Mouse (Mus musculus) brown adipose tissue, adult 24 weeks (tissue): ENCODE results near the gene Vps53. TPM values are rescaled to one million over a fixed set of nuclear protein-coding genes. Genes with fewer than 3 reads are reported as not detected.
A peak's percentile ranks its signal among the peaks of the same experiment; 100 is the strongest.

Experiments
- H3K27ac ChIP-seq: fragments of 200-500 bp; replicated peaks from 2 replicates; pipeline ENCODE4 v1.5.1; 2012; ENCODE audit warnings: low read depth, mild to moderate bottlenecking, low read length
- H3K4me1 ChIP-seq: fragments of 200-500 bp; 2 replicates; pipeline ENCODE4 v1.6.1; 2012; ENCODE audit warnings: low read length, mixed read lengths; ENCODE audit not compliant: control insufficient read depth, insufficient read depth, insufficient read length
- H3K4me3 ChIP-seq: fragments of 200-500 bp; 2 replicates; pipeline ENCODE4 v1.5.1; 2012; ENCODE audit warnings: low read depth, mild to moderate bottlenecking, low read length, moderate library complexity; ENCODE audit not compliant: insufficient read depth
- polyA plus RNA-seq: library from polyadenylated mRNA; stranded (reverse); fragments of >200 nt; gene quantifications from 2 replicates; pipeline ENCODE4 v1.2.4, GENCODE M21; 2012; ENCODE audit not compliant: missing spikeins, insufficient read depth, insufficient read length

Vps53 gene
- polyA plus RNA-seq, 1 experiment: 21.9 TPM

DNA sequence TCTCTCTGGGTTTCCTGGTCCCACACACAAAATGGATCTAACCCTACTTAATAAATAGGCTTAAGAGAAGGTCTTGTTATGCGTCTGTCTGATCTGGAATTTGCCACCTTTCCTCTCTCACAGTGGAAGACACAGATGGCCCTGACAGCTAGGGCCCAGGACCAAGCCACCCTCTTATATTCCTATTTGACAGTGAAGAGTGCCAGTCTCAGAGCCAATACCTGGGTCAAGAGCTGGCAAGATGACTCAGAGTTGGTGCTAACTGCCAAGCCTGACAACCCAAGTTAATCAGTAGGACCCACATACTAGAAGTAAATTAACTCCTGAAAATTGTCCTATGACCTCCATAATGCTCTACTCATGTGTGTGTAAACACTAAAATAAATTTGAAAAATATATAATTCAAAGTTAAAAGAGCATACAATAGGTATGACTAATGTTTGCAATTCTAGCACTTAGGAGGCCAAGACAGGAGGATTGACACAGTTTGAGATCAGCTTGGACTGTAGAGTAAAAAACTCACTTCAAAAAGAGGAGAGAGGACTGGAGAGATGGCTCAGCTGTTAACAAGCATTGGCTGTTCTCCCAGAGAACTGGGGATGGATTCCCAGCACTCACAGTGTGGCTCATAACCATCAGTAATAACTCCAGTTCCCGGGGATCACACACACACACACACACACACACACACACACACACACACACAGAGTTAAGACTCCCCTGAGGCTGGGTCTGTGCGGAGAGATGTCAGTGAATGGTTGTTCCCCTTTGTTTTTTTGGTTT, 140.0 kb downstream of the Vps53 start:
- Histone ChIP-seq H3K27ac (peak overlapping the region; percentile 73), H3K4me3 (no peak overlapping the region), H3K4me1 (peaks cover 47% of the 10 kb centered on the region)

DNA sequence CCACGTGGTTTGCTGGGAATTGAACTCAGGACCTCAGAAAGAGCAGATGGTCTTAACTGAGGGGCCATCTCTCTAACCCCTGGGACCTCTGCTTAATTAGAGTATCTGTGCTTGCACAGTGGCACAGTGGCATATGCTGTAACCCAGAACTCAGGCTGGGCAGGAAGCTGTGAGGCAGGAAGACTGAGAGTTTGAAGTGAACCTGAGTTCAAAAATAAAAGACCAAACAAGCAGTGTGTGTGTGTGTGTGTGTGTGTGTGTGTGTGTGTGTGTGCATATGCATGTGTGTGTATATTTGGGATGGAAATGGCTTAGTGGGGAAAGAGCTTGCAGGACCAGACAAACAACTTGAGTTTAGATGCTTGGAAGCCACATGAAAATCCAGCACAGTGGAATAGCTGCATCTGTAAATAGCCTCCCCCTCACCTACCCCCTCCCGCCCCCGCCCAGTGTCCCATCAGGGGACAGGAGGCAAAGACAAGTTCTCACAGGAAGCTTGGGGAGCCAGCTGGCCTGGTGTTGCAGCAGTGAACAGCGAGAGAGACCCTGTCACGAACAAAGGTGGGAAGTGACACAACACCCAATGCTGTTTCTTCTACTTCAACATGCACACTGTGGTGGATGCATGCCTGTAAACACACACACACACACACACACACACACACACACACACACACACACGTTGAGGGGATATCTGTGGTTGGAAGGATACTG, 141.7 kb downstream of the Vps53 start:
- peak overlapping the region; percentile 88 for H3K27ac ChIP-seq
- no peak overlapping the region for H3K4me3 ChIP-seq
- peaks cover 47% of the 10 kb centered on the region for H3K4me1 ChIP-seq

DNA sequence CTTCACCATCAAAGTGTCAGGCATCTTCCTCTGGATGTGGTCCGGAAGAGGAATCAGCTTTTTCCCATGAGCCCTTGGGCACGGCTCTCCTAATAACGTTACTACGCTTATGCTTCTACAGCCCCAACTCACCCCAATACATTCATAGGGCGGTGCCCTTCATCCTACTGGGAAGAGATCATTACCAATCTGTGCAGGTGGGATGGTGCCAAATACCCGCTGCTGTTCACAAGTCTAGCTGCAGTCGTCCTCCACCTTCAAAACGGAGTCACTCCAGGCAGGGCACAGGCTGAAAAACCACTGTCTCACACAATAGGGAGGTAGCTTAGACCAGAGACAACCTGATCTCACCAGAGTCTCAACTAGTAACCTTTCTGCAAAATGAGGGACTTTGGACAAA, 144.3 kb downstream of the Vps53 start:
- no peak overlapping the region for H3K4me3 ChIP-seq
- peaks cover 40% of the 10 kb centered on the region for H3K4me1 ChIP-seq
- H3K27ac ChIP-seq: peak overlapping the region; percentile 80

DNA sequence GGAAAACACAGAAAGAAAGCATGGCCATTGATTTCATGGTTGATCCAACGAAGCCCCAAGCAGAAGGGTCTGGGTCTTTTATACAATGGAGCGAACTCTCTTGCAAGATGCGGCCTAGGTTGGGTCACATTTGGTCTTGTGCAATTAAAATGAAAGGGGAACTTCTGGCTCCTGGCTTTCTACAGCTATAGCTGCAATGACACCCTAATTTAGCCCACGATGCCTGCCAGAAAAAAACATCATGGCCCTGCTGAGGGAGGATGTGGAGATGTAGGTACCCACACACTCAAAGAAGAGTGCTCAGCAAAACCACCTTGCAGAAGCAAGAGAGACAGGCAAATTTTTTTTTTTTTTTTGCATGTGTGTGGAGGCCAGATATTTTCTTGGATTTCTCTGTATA, 145.6 kb downstream of the Vps53 start:
- Histone ChIP-seq H3K4me3 (no peak overlapping the region), H3K27ac (no peak overlapping the region), H3K4me1 (peaks cover 39% of the 10 kb centered on the region)

DNA sequence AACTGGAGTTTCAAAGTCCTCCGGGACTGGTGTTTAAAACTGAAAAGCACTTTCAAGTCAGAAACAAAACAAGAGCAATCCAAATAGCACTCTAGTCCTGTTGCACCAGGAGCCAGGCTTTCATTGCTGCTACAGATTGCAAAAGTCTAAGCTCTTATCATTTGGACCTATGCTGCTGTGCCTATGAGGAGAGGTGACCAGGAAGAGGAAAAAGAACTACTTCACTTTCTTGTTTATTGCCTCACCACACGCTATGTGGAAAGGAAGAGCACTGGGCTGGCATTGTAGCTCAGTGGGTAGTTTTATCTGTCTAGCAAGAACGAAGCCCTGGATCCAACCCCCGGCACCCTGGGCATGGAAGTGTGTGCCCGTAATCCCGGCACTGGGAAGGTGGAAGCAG, 146.1 kb downstream of the Vps53 start:
- H3K27ac ChIP-seq: no peak overlapping the region
- peaks cover 39% of the 10 kb centered on the region for H3K4me1 ChIP-seq
- no peak overlapping the region for H3K4me3 ChIP-seq

DNA sequence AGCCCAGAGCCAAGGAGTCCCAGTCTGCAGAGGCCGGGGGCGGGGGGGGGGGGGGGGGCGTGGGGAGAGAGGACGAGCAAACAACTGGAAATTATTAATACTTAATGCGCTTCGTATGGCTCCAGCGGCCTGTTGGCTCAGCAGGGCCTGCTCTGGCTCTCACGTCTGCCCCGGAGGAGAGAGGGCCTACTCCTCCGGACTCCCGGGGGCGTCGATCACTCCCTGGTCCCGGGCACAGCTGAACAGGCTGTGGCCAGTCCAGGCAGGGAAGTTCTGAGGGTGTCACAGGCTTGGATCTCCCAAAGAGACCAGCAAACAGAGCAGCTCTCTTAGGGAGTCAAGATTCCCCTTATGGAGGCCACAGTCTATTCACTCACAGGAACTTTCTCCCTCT, 151.4 kb downstream of the Vps53 start:
- peaks cover 20% of the 10 kb centered on the region for H3K4me1 ChIP-seq
- H3K27ac ChIP-seq: peak overlapping the region; percentile 92
- peak overlapping the region; percentile 45 for H3K4me3 ChIP-seq

DNA sequence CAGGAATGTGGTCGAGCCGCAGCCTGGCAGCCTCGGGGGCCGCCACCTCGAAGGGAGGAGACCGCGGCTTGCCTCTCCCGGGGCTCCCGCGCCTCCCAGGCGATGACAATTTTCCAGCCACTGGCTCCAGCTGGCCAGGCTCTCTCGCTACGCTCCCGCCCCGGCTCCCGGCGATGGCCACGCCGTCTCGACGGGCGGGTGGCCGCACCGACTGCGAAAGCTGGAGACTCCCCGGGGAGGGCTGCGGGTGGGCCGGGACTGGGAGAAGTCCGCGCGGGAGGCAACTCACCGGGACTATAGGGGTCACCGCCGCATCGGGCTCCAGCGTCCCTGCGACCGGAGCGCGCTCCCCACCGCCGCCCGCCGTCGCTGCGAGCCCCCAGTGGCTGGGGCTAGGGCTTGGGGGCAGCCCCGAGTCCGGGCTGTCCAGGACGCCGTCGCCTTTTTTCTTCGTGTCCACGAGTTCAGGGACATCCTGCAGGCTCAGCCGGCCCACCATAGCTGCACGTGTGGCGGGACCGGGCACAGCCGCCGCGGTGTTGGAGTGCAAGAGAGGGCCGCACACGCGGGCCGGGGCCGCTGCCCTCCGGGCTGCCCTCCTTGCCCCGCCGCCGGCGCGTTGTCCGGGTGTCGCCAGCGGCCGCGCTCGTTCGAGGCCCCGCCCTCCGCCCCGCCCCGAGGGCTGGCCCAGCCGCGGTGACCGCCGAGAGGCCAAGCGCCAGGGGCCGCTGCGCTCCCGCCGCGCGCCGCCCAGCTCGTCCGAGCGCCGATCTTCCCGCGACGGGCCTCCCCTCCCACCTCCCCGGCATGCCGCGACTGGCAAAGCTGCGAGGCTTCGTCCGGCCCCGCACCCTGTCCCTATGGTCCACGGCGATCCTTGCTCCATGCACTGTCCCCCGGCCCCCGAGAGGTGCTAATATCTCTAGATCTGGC, 152.0 kb downstream of the Vps53 start, which contains the start of gene Rflnb:
Gene Rflnb (minus strand): TSS at position 644 of the 933 bp plus-strand sequence.
- H3K4me1 ChIP-seq: peaks cover 20% of the 10 kb centered on the region
- H3K27ac ChIP-seq: peak within 1 kb of the TSS; percentile 92

DNA sequence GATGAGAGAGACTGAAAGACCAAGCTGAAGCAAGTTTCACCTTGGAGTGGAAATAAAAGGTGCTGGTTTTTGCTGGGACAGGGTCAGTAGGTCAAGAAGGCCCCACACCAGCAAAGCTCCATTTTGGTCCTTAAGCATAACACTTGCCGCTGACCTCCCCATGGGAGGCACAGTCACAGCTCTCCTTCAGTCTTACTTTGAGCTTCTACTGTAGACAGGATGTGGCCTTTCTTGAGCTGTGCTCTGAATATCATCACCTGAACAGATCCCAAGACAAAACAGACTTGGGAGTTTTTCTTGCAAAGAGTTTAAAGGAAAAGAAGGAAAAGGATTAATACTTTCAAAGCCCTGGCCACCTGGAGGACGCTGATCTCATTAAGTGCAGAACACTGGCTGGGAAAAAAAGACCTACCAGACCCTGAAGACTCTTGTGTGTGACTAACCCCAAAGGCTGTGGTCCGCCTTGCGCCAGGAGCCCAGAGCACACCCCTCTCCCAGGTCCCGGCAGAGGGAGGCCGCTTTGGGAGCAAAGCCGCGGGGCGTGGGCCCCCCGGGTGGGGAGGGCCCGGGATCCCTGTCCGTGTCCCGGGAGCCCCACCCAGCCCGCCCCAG, 152.8 kb downstream of the Vps53 start:
- Histone ChIP-seq H3K4me3 (peak overlapping the region; percentile 96), H3K4me1 (peaks cover 22% of the 10 kb centered on the region), H3K27ac (peak overlapping the region; percentile 85)

More for the DNA sequence above, 152.0 kb downstream of the Vps53 start, which contains the start of gene Rflnb:
- peak within 1 kb of the TSS; percentile 96 for H3K4me3 ChIP-seq

DNA sequence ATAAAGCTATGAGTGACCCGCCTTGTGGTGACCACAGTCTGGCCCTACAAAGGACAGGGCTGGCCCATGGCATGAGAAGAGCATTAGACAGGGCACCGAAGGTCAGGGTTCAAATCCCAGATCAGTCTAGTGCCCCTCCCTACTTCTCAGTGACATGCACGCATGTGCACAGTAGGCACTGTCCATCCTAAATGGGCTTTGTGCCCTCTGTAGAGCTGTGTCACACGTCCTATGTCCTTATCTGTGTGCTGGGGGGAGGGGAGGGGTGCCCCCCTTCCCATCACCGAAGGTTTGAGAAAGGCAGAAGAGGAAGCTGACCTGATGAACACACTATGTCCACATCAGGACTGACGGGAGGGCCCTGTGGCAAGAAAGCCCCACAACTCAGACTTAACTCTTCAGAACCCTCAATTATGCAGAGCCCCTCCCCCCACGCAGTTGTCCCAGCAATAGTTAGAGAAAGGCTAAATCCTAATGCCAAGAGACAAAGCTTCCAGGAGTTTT, 154.3 kb downstream of the Vps53 start:
- Histone ChIP-seq H3K4me3 (peak overlapping the region; percentile 96), H3K27ac (peak overlapping the region; percentile 85)

DNA sequence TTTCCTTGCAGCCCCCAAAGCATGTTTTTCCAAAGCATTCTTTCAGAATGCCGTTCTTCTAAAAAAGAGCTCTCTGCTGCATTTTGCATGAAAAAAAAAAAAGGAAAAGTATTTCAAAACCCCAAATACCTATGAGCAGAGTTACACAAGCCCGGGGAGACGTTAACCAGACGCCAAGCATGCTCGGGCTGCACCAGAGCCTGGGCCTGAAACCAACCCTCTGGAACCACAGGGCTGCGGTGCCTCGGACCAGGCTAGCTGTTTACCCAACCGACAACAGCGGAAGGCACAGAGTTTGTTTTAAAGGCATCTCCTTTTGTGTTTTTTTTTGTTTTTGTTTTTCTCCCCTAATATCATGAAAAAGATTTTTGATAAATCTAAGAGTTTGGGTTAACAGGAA, 158.5 kb downstream of the Vps53 start:
- H3K27ac ChIP-seq: no peak overlapping the region
- peaks cover 11% of the 10 kb centered on the region; the same call in 1 of the 2 replicates for H3K4me1 ChIP-seq
- H3K4me3 ChIP-seq: no peak overlapping the region

More for the DNA sequence above, 154.3 kb downstream of the Vps53 start:
- H3K4me1 ChIP-seq: peaks cover 15% of the 10 kb centered on the region

DNA sequence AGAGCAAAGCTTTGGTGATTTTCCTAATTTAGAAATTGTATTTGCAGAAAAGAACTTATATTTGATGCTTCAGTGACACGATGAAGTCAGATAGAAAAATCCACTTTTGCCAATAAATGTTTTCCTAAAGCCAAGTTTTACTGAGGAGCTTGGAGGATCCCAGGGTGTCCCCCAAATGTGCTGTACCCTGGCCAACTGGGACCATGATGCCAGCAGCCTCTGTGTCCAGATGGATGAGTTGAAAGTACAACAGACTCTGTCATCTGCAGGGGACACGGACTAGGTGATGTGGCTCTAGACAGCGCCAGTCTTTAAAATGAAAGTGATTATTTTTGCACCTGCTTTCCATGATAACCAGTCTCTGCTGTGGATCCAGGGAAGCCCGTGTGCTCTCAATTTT, 159.6 kb downstream of the Vps53 start:
- Histone ChIP-seq H3K4me3 (no peak overlapping the region), H3K27ac (no peak overlapping the region), H3K4me1 (peaks cover 11% of the 10 kb centered on the region; the same call in 1 of the 2 replicates)

DNA sequence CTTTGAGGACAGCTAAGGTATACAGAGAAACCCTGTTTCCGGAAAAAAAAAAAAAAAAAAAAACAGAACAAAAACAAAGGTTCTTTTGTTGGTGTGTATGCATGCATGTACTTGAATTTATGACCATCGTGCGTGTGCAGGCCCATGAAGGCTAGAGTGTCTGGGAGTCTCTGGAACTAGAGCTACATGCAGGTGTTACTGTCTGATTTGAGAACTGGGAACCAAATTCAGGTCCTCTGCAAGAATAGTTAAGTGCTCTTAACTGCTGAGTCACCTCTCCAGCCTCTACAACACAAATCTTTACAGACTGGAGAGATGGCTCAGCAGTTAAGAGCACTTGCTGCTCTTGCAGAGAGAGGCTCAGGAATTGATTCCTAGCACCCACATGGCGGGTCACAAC, 163.6 kb downstream of the Vps53 start:
- no peaks in the 10 kb centered on the region for H3K4me1 ChIP-seq
- H3K27ac ChIP-seq: no peak overlapping the region
- H3K4me3 ChIP-seq: no peak overlapping the region

DNA sequence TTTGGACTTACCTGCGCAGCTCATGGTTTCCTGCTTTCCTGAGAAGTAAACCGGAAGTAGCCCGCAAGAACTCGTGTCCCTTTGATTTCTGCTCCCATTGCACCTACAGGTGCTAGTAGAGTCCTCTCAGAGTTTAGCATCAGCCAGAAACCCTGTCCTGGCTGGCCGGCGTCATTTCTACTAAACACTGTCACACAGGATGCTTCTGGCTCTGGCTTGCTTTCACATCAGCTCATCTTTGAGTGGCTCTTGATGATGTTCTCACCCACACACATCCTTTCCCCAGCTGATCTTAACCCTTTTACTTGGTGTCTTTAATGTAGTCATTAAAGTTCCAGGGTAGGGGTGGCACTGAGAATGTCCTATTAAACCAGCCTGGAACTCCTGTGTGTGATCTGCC, 164.2 kb downstream of the Vps53 start:
- H3K4me1 ChIP-seq: no peaks in the 10 kb centered on the region
- H3K4me3 ChIP-seq: no peak overlapping the region
- no peak overlapping the region for H3K27ac ChIP-seq

DNA sequence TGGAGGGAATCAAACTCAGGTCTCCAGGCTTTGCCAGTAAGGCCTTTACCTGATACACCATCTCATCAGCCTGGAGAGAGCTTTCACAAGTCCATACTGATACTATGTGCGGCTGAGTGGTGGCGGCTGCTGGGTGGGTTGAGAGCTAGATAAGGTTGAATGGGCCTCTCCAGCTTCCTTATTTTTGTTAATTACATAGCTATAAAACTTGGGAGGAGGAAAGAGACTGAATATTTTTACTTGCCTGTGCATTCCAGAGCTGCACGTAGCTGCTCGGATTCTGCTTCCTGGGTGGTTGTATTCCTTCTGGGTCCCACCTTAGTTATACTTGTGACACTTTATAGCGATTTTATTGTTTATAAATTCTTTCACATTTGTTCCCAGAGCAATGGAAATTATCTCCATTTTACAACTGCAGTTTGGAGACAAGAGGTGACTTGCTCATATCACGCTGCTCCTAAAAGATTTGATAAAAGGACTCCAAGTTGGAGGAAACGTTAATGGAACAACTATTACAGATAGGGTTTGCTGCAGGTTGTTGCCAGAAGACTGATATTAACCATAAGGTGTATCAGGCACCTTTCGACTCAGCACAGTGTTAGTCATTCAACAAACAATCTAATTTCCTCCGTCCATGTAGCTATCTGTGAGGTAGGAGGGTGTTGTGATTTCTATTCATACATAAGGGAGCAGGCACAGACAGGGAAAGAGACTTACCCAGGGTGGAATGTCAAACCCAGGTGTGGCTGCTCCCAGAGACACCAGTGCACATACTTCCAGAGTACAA, 168.4 kb downstream of the Vps53 start:
- Histone ChIP-seq H3K4me1 (no peaks in the 10 kb centered on the region), H3K4me3 (no peak overlapping the region), H3K27ac (no peak overlapping the region)
